Mouse (Mus musculus) CD4-positive naive resting alpha-beta T cell, adult 57 days (primary cell): ENCODE results near the gene Meiob. TPM values are rescaled to one million over a fixed set of nuclear protein-coding genes. Genes with fewer than 3 reads are reported as not detected.

ENCODE experiments used
- total RNA-seq: library from RNA; stranded (reverse); gene quantifications from one replicate; pipeline ENCODE4 v1.2.4, GENCODE M21; 2023

Gene Meiob
- not detected for total RNA-seq

GRCm38 (mm10) chr17:24803952-24804951, at the start of gene Meiob:
Gene Meiob, plus strand, starts transcription at chr17:24804289.

GRCm38 (mm10) chr17:24839842-24840241, 35.8 kb downstream of the Meiob start, which contains the start of gene Hagh:
Gene Hagh, plus strand, starts transcription at chr17:24840143.

GRCm38 (mm10) chr17:24850065-24850772, 46.1 kb downstream of the Meiob start, which contains the start of gene Fahd1:
Gene Fahd1, minus strand, starts transcription at chr17:24850364.

GRCm38 (mm10) chr17:24865776-24866175, 61.7 kb downstream of the Meiob start, which contains the start of gene Igfals:
Gene Igfals, plus strand, starts transcription at chr17:24865997.

GRCm38 (mm10) chr17:24886134-24886931, 82.2 kb downstream of the Meiob start, which contains the start of the genes Nubp2 and Spsb3:
Gene Nubp2, minus strand, starts transcription at chr17:24886349.
Gene Spsb3, plus strand, starts transcription at chr17:24886643.

Other genes with a start within 250 kb of the Meiob start
- 62.2 TPM for gene Tsc2, start 171.7 kb upstream of the Meiob start, total RNA-seq
- gene Nthl1, start 171.6 kb upstream of the Meiob start, total RNA-seq, result 4.5 TPM
- gene Slc9a3r2, start 154.0 kb upstream of the Meiob start, total RNA-seq, result 0.74 TPM
- gene Npw, start 145.8 kb upstream of the Meiob start, total RNA-seq, result not detected
- 65.9 TPM for gene Zfp598, start 134.6 kb upstream of the Meiob start, total RNA-seq
- not detected for gene Syngr3, start 114.3 kb upstream of the Meiob start, total RNA-seq
- gene Gfer, start 108.1 kb upstream of the Meiob start, total RNA-seq, result 19.5 TPM
- 3.9 TPM for gene Noxo1, start 108.1 kb upstream of the Meiob start, total RNA-seq
- 24.9 TPM for gene Tbl3, start 96.6 kb upstream of the Meiob start, total RNA-seq
- not detected for gene Rnf151, start 86.2 kb upstream of the Meiob start, total RNA-seq
- 1,499 TPM for gene Rps2, start 86.2 kb upstream of the Meiob start, total RNA-seq
- gene Ndufb10, start 79.8 kb upstream of the Meiob start, total RNA-seq, result 70.6 TPM
- gene Rpl3l, start 76.5 kb upstream of the Meiob start, total RNA-seq, result not detected
- 37.8 TPM for gene Msrb1, start 67.6 kb upstream of the Meiob start, total RNA-seq
- gene Hs3st6, start 51.3 kb upstream of the Meiob start, total RNA-seq, result not detected
- gene Hagh, start 35.9 kb downstream of the Meiob start, total RNA-seq, result 33.2 TPM
- gene Fahd1, start 46.1 kb downstream of the Meiob start, total RNA-seq, result 2.7 TPM
- gene Igfals, start 61.7 kb downstream of the Meiob start, total RNA-seq, result not detected
- gene Nubp2, start 82.1 kb downstream of the Meiob start, total RNA-seq, result 52.8 TPM
- gene Spsb3, start 82.4 kb downstream of the Meiob start, total RNA-seq, result 31.2 TPM
- gene Eme2, start 90.8 kb downstream of the Meiob start, total RNA-seq, result 59.7 TPM
- 45.5 TPM for gene Mrps34, start 90.8 kb downstream of the Meiob start, total RNA-seq
- gene Nme3, start 92.2 kb downstream of the Meiob start, total RNA-seq, result 26.5 TPM
- gene Mapk8ip3, start 132.7 kb downstream of the Meiob start, total RNA-seq, result 237 TPM
- 21.3 TPM for gene Jpt2, start 156.4 kb downstream of the Meiob start, total RNA-seq
- 39.6 TPM for gene Cramp1l, start 211.5 kb downstream of the Meiob start, total RNA-seq
- 28.6 TPM for gene Ift140, start 211.8 kb downstream of the Meiob start, total RNA-seq